Mouse (Mus musculus): ENCODE data around the gene Hhat. TPM values are rescaled to one million over a fixed set of nuclear protein-coding genes. Genes with fewer than 3 reads are reported as not detected.

The Hhat gene
- total and polyA plus RNA-seq, 3 experiments = 0.21 to 1.2 (median 1.1) TPM

DNA sequence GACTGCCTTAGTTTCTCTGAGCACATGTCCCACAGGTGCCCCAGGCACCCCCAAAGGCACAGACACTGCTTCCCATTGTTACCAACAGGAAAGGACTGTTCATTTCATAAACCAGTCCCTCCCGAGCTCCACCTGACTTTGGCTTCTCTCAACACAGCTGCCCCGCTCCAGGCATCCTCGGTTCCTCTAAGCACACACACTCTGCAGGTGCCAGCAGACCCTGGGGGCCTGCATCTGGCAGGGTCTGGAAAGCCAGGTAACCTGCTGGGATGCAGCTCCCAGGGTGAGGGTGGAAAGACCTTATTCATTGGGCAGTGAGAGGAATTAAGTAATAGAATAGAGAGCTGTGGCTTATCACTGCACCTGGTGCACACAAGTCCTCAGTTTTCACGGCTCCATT lies 107.4 kb downstream of the Hhat start:
- Histone ChIP-seq H3K27me3 (replicated peaks) (peaks cover 19% of the 10 kb centered on the region), H3K4me1 (ENCODE audit: control insufficient read depth in 1 of 2, insufficient read depth in 2 of 2) (no peaks in the 10 kb centered on the region), H3K27ac (ENCODE audit: insufficient read depth, low read depth) (no peak overlapping the region), H3K79me2 (replicated peaks; ENCODE audit: control insufficient read depth, extremely low read depth, insufficient read depth, poor library complexity, severe bottlenecking) (no peaks in the 10 kb centered on the region), H3K4me2 (ENCODE audit: insufficient read depth, low read depth, poor library complexity, severe bottlenecking) (no peak overlapping the region), H3K9ac (ENCODE audit: insufficient read depth, low read depth) (no peak overlapping the region), H3K36me3 (replicated peaks in 1 of 2; ENCODE audit: control insufficient read depth in 1 of 2, insufficient read depth in 1 of 2, low read length in 1 of 2) (no peaks in the 10 kb centered on the region), H3K9me3 (replicated peaks; ENCODE audit: low read length) (peaks cover 6% of the 10 kb centered on the region), H3K4me3 (replicated peaks in 1 of 3; ENCODE audit: low read depth in 2 of 3, low read length in 2 of 3, poor library complexity in 1 of 3) (no peak overlapping the region)
- TF ChIP-seq ZC3H11A (IDR thresholded peaks at IDR 0.05; ENCODE audit: low read depth, low read length) (no peak), POLR2AphosphoS2 (IDR thresholded peaks at IDR 0.05; ENCODE audit: low read depth, low read length) (no peak), CTCF (conservative IDR thresholded peaks at IDR 0.05 in 1 of 2, IDR thresholded peaks at IDR 0.05 in 1 of 2; ENCODE audit: low read depth in 2 of 2, low read length in 2 of 2) (no peak), NELFE (IDR thresholded peaks at IDR 0.05; ENCODE audit: low read depth, low read length) (no peak), MXI1 (IDR thresholded peaks at IDR 0.05; ENCODE audit: low read depth, low read length) (no peak), JUN (IDR thresholded peaks at IDR 0.05; ENCODE audit: insufficient read depth, low read depth, low read length) (no peak), USF2 (conservative IDR thresholded peaks at IDR 0.05; ENCODE audit: low read depth, low read length) (no peak), JUND (conservative IDR thresholded peaks at IDR 0.05; ENCODE audit: low read depth, low read length) (no peak), ETS1 (conservative IDR thresholded peaks at IDR 0.05; ENCODE audit: low read depth, low read length) (no peak), TBP (conservative IDR thresholded peaks at IDR 0.05; ENCODE audit: low read depth, low read length) (no peak), ZNF384 (IDR thresholded peaks at IDR 0.05; ENCODE audit: low read depth, low read length) (no peak), BHLHE40 (IDR thresholded peaks at IDR 0.05; ENCODE audit: low read depth, low read length) (no peak), MYC (IDR thresholded peaks at IDR 0.05; ENCODE audit: low read depth, low read length) (no peak), GABPA (IDR thresholded peaks at IDR 0.05; ENCODE audit: insufficient replicate concordance, low read depth, low read length) (no peak), HCFC1 (IDR thresholded peaks at IDR 0.05; ENCODE audit: low read depth, low read length) (no peak), POLR2A (IDR thresholded peaks at IDR 0.05; ENCODE audit: low read depth, low read length) (no peak), KAT2A (IDR thresholded peaks at IDR 0.05; ENCODE audit: insufficient replicate concordance, low read length) (no peak), PAX5 (IDR thresholded peaks at IDR 0.05; ENCODE audit: low read length) (no peak), NRF1 (IDR thresholded peaks at IDR 0.05; ENCODE audit: low read depth, low read length) (no peak)
- DNase-seq (ENCODE audit: extremely low read depth) = no peak
- dilution Hi-C loops (cut with MboI; ENCODE audit: extremely low pct_ligation_motif_present, extremely low pct_unique_long_range_greater_than_20kb, low sequenced_read_pairs) (no loop called here), in situ Hi-C loops (cut with MboI; ENCODE audit: low pct_ligation_motif_present, low pct_unique_long_range_greater_than_20kb, low sequenced_read_pairs) (no loop called here)

DNA sequence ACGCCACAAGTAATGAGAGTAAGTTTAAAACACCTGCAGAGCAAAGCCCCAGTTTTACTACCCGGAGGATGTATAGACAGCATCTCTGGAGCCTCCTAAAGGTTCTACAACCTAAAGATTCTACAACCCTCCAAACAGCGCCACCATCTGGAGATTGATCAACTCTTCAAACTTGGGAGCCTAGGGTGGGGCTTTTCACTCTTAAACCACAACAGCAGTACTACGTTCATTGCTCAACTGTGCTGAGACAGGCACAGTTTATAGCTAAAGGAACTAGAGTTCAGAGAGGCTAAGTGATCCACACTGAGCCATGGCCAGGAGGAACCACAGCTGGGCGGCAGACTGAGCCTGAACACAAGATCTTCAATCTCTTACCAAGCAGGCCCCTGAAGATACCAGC lies 107.9 kb downstream of the Hhat start:
- Histone ChIP-seq H3K79me2 (replicated peaks; ENCODE audit: control insufficient read depth, extremely low read depth, insufficient read depth, poor library complexity, severe bottlenecking) (no peaks in the 10 kb centered on the region), H3K27ac (ENCODE audit: insufficient read depth, low read depth) (no peak overlapping the region), H3K36me3 (replicated peaks in 1 of 2; ENCODE audit: control insufficient read depth in 1 of 2, insufficient read depth in 1 of 2, low read length in 1 of 2) (no peaks in the 10 kb centered on the region), H3K9me3 (replicated peaks; ENCODE audit: low read length) (peaks cover 6% of the 10 kb centered on the region), H3K4me1 (ENCODE audit: control insufficient read depth in 1 of 2, insufficient read depth in 2 of 2) (no peaks in the 10 kb centered on the region), H3K27me3 (replicated peaks) (peaks cover 19% of the 10 kb centered on the region), H3K9ac (ENCODE audit: insufficient read depth, low read depth) (no peak overlapping the region), H3K4me3 (replicated peaks in 1 of 3; ENCODE audit: low read depth in 2 of 3, low read length in 2 of 3, poor library complexity in 1 of 3) (no peak overlapping the region), H3K4me2 (ENCODE audit: insufficient read depth, low read depth, poor library complexity, severe bottlenecking) (no peak overlapping the region)
- DNase-seq (ENCODE audit: extremely low read depth) = peak; percentile 5
- dilution Hi-C loops (cut with MboI; ENCODE audit: extremely low pct_ligation_motif_present, extremely low pct_unique_long_range_greater_than_20kb, low sequenced_read_pairs) (no loop called here), in situ Hi-C loops (cut with MboI; ENCODE audit: low pct_ligation_motif_present, low pct_unique_long_range_greater_than_20kb, low sequenced_read_pairs) (no loop called here)
- TF ChIP-seq ETS1 (conservative IDR thresholded peaks at IDR 0.05; ENCODE audit: low read depth, low read length) = no peak
- no peak for TF ChIP-seq TCF12 (IDR thresholded peaks at IDR 0.05; ENCODE audit: low read depth, low read length)
- no peak for TF ChIP-seq MAZ (IDR thresholded peaks at IDR 0.05; ENCODE audit: low read depth, low read length)
- no peak for TF ChIP-seq MAX (IDR thresholded peaks at IDR 0.05; ENCODE audit: low read length)
- TF ChIP-seq CTCF (conservative IDR thresholded peaks at IDR 0.05 in 1 of 2, IDR thresholded peaks at IDR 0.05 in 1 of 2; ENCODE audit: low read depth in 2 of 2, low read length in 2 of 2) = peak in 1 of 2 experiments; percentile 26; a peak in 1 of 4 replicates
- no peak for TF ChIP-seq E2F4 (IDR thresholded peaks at IDR 0.05; ENCODE audit: insufficient replicate concordance, low read depth, low read length)
